Mouse (Mus musculus) heart, adult 2 months (tissue): ENCODE results near the gene Magi2. TPM values are rescaled to one million over a fixed set of nuclear protein-coding genes. Genes with fewer than 3 reads are reported as not detected.

ENCODE experiments used
- DNase-seq, 2 experiments: peaks; one replicate each; pipeline ENCODE4 v3.0.0; 2021
- H3K27ac ChIP-seq: fragments of 200-600 bp; 2 replicates; pipeline ENCODE4 v1.8.1; 2022
- H3K27me3 ChIP-seq: fragments of 200-500 bp; 2 replicates; pipeline ENCODE4 v1.6.1; 2012; ENCODE audit warnings: mild to moderate bottlenecking, low read length, inconsistent platforms, mixed read lengths; ENCODE audit not compliant: control insufficient read depth, insufficient read depth
- H3K36me3 ChIP-seq: fragments of 200-500 bp; 2 replicates; pipeline ENCODE4 v1.6.1; 2012; ENCODE audit warnings: low read length, inconsistent platforms; ENCODE audit not compliant: control insufficient read depth, insufficient read depth
- H3K4me1 ChIP-seq: fragments of 200-500 bp; 2 replicates; pipeline ENCODE4 v1.6.1; 2011; ENCODE audit warnings: low read length; ENCODE audit not compliant: control insufficient read depth, insufficient read depth
- H3K4me3 ChIP-seq: fragments of 200-600 bp; 2 replicates; pipeline ENCODE4 v1.8.1; 2022
- H3K79me2 ChIP-seq: fragments of 200-500 bp; replicated peaks from 2 replicates; pipeline ENCODE4 v1.6.1; 2012; ENCODE audit warnings: mild to moderate bottlenecking, inconsistent platforms, low read length, moderate library complexity, mixed read lengths; ENCODE audit not compliant: control insufficient read depth, insufficient read depth
- H3K9ac ChIP-seq: fragments of 200-500 bp; 2 replicates; pipeline ENCODE4 v1.6.1; 2012; ENCODE audit warnings: low read depth, mild to moderate bottlenecking, control low read depth, inconsistent platforms, low read length, mixed read lengths
- CTCF ChIP-seq: fragments of 200-600 bp; IDR thresholded peaks from 2 replicates; pipeline ENCODE4 v1.8.1; 2022; ENCODE audit warnings: antibody characterized with exemption, mild to moderate bottlenecking, moderate library complexity
- EP300 ChIP-seq: fragments of 200-500 bp; IDR thresholded peaks from 2 replicates; pipeline ENCODE4 v1.6.1; 2011; ENCODE audit warnings: low read depth, low read length, control low read depth; ENCODE audit not compliant: insufficient read depth
- POLR2A ChIP-seq: fragments of 200-500 bp; IDR thresholded peaks from 2 replicates; pipeline ENCODE4 v1.6.1; 2011; ENCODE audit warnings: mild to moderate bottlenecking, low read depth, low read length, control low read depth; ENCODE audit not compliant: insufficient read depth
- WGBS: fragments of 180-500 bp; shearing (Covaris S2); methylation state at CpG from one replicate; pipeline ENCODE4 v1.1.7; 2018; 5-methylcytosine and 5-hydroxymethylcytosine counted together
- intact Hi-C: fragments of 180-260 bp; cut with DNase I; formaldehyde crosslinking; loops from one replicate; pipeline ENCODE4 v1.15.1; 2025
- polyA plus RNA-seq: library from polyadenylated mRNA; depleted of rRNA; stranded (reverse); fragments of >200 nt; gene quantifications from 2 replicates; pipeline ENCODE4 v1.2.3, GENCODE M21; 2012
- total RNA-seq, 2 experiments: library from RNA; stranded (reverse); gene quantifications; 2 replicates each; pipeline ENCODE4 v1.2.3; 2021

Magi2 gene
- total and polyA plus RNA-seq, 3 experiments: 2.0 to 8.2 (median 7.0) TPM

- WGBS: 82% methylated on average over 7 of the region's 7 CpGs
- H3K4me3 ChIP-seq: no peak overlapping the region
- no peaks in the 10 kb centered on the region for H3K36me3 ChIP-seq
- H3K9ac ChIP-seq: no peak overlapping the region
- intact Hi-C loops: no loop called here
- TF ChIP-seq CTCF (no peak), EP300 (no peak), POLR2A (no peak)
- H3K4me1 ChIP-seq: no peaks in the 10 kb centered on the region
- no peak for DNase-seq
- H3K27me3 ChIP-seq: no peaks in the 10 kb centered on the region
- no peak overlapping the region for H3K27ac ChIP-seq
- no peaks in the 10 kb centered on the region for H3K79me2 ChIP-seq
Observed at GRCm38 (mm10) chr5:20751000-20751399, 1524.2 kb downstream of the Magi2 start.

DNA sequence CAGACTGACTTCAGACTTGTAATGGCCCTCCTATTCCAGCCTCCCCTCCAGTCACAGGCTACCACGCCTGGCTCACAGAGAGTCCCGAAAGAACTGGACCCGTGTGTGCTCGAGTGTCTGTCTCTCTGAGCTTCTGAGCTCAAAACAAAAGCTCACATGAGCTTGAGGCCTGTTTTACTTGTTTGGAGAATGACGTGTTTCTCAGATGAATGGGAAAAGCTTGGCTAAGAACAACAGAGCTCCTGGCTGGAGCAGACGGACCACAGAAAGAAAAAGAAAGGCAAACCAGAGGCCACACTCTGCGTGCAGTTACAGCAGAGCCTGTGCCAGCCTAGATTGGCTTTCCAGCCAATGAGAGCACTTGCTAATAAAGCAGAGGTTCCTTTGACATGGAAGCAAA is 1524.9 kb downstream of the Magi2 start:
- Histone ChIP-seq H3K4me3 (no peak overlapping the region), H3K36me3 (no peaks in the 10 kb centered on the region), H3K27me3 (no peaks in the 10 kb centered on the region), H3K79me2 (no peaks in the 10 kb centered on the region), H3K9ac (no peak overlapping the region), H3K27ac (no peak overlapping the region; the same call in 1 of the 2 replicates), H3K4me1 (no peaks in the 10 kb centered on the region)
- intact Hi-C loops: no loop called here
- no peak for TF ChIP-seq EP300
- TF ChIP-seq CTCF: no peak
- TF ChIP-seq POLR2A: no peak
- DNase-seq: peak in 1 of 2 experiments; percentile 16
- WGBS: 58% methylated on average over 7 of the region's 7 CpGs

- 56% methylated on average over 2 of the region's 2 CpGs for WGBS
Observed at GRCm38 (mm10) chr5:20753096-20753495, 1526.3 kb downstream of the Magi2 start.

GRCm38 (mm10) chr5:20753963-20754362 is 1527.1 kb downstream of the Magi2 start:
- 84% methylated on average over 5 of the region's 5 CpGs for WGBS
- no peaks in the 10 kb centered on the region for H3K27me3 ChIP-seq
- no peak overlapping the region for H3K4me3 ChIP-seq
- no peak for DNase-seq
- no peaks in the 10 kb centered on the region for H3K79me2 ChIP-seq
- no peak overlapping the region for H3K9ac ChIP-seq
- intact Hi-C loops: no loop called here
- H3K36me3 ChIP-seq: no peaks in the 10 kb centered on the region
- no peak for TF ChIP-seq EP300
- no peak for TF ChIP-seq CTCF
- no peak for TF ChIP-seq POLR2A
- no peak overlapping the region for H3K27ac ChIP-seq
- no peaks in the 10 kb centered on the region for H3K4me1 ChIP-seq

More at GRCm38 (mm10) chr5:20753096-20753495, 1526.3 kb downstream of the Magi2 start:
- intact Hi-C loops: no loop called here
- Histone ChIP-seq H3K79me2 (no peaks in the 10 kb centered on the region), H3K27me3 (no peaks in the 10 kb centered on the region), H3K36me3 (no peaks in the 10 kb centered on the region), H3K4me1 (no peaks in the 10 kb centered on the region), H3K9ac (no peak overlapping the region), H3K4me3 (no peak overlapping the region), H3K27ac (no peak overlapping the region)
- DNase-seq: no peak
- TF ChIP-seq EP300 (no peak), CTCF (no peak), POLR2A (no peak)
